Mouse (Mus musculus) MEL (cell line): ENCODE data around the gene Rxfp4.

Source experiments
- CTCF ChIP-seq, 3 experiments: IDR thresholded peaks in 2 of 3; conservative IDR thresholded peaks in 1 of 3; 2 replicates each; pipeline ENCODE4 v1.5.1; 2011 to 2012; ENCODE audit warnings: low read length in 3 of 3, low read depth in 2 of 3, mild to moderate bottlenecking in 2 of 3, improper control_type of control experiment in 1 of 3, inconsistent platforms in 1 of 3, mixed read lengths in 1 of 3, moderate library complexity in 1 of 3; ENCODE audit not compliant: control insufficient read depth in 1 of 3, insufficient read depth in 1 of 3, poor library complexity in 1 of 3, severe bottlenecking in 1 of 3
- EP300 ChIP-seq, 2 experiments: IDR thresholded peaks; 2 replicates each; pipeline ENCODE4 v1.6.1; 2011; ENCODE audit warnings: improper control_type of control experiment in 2 of 2, low read length in 2 of 2, low read depth in 1 of 2, mild to moderate bottlenecking in 1 of 2
- MAFK ChIP-seq: IDR thresholded peaks from 2 replicates; pipeline ENCODE4 v1.6.1; 2011; ENCODE audit warnings: low read depth, mild to moderate bottlenecking, low read length, improper control_type of control experiment, borderline replicate concordance
- POLR2AphosphoS2 ChIP-seq: IDR thresholded peaks from 2 replicates; pipeline ENCODE4 v1.6.1; 2011; ENCODE audit warnings: low read length, improper control_type of control experiment
- POLR2AphosphoS5 ChIP-seq: IDR thresholded peaks from 2 replicates; pipeline ENCODE4 v1.6.1; 2012; ENCODE audit warnings: low read depth, borderline replicate concordance, mild to moderate bottlenecking, inconsistent platforms, low read length, moderate library complexity, mixed read lengths
- SMC3 ChIP-seq: IDR thresholded peaks from 2 replicates; pipeline ENCODE4 v1.6.1; 2011; ENCODE audit warnings: low read depth, low read length, improper control_type of control experiment
- USF1 ChIP-seq: IDR thresholded peaks from 2 replicates; pipeline ENCODE4 v1.6.1; 2014; ENCODE audit warnings: low read depth, mild to moderate bottlenecking, inconsistent platforms, low read length, improper control_type of control experiment, moderate library complexity

GRCm38 (mm10) chr3:88623346-88624135, 29.4 kb downstream of the Rxfp4 start:
- TF ChIP-seq SMC3 (no peak; the same call in 1 of the 2 replicates), EP300 (IDR thresholded peaks at IDR 0.05; ENCODE audit: low read depth in 1 of 2, low read length in 2 of 2) (peak; percentile 85 to 98), MAFK (peak; percentile 25; the same call in 1 of the 2 replicates), POLR2AphosphoS5 (no peak), USF1 (no peak), CTCF (IDR thresholded peaks at IDR 0.05 in 2 of 3, conservative IDR thresholded peaks at IDR 0.05 in 1 of 3; ENCODE audit: control insufficient read depth in 1 of 3, insufficient read depth in 1 of 3, low read depth in 2 of 3, low read length in 3 of 3, poor library complexity in 1 of 3, severe bottlenecking in 1 of 3) (no peak), POLR2AphosphoS2 (peak; percentile 14; the same call in 1 of the 2 replicates)
